Mouse (Mus musculus): ENCODE measurements at regions not wholly inside any gene's neighbourhood (a gene's known extent, or its start where the extent isn't known, plus 50 kb on each side); places are given as distances from the start of the nearest gene placed in this dataset.

- DNase-seq (ENCODE audit: low read depth, low spot score), result no peak
Observed at GRCm38 (mm10) chr15:87201055-87201454, 343.0 kb upstream of the Fam19a5 start.

GRCm38 (mm10) chr15:87229951-87230350, 314.1 kb upstream of the Fam19a5 start:
- no peak for DNase-seq (ENCODE audit: low read depth, low spot score)

GRCm38 (mm10) chr15:87236096-87236495, 308.0 kb upstream of the Fam19a5 start:
- no peak for DNase-seq (ENCODE audit: low read depth, low spot score)

- DNase-seq (ENCODE audit: low read depth, low spot score), result no peak
Observed at GRCm38 (mm10) chr15:87239057-87239456, 305.0 kb upstream of the Fam19a5 start.

GRCm38 (mm10) chr15:87261497-87261896, 282.6 kb upstream of the Fam19a5 start:
- no peak for DNase-seq (ENCODE audit: low read depth, low spot score)

- no peak for DNase-seq (ENCODE audit: low read depth, low spot score)
Observed at GRCm38 (mm10) chr15:87264906-87265305, 279.2 kb upstream of the Fam19a5 start.

- no peak for DNase-seq (ENCODE audit: low read depth, low spot score)
Observed at GRCm38 (mm10) chr15:87290987-87291529, 253.0 kb upstream of the Fam19a5 start.

GRCm38 (mm10) chr15:87319896-87320295, 224.2 kb upstream of the Fam19a5 start:
- DNase-seq (ENCODE audit: low read depth, low spot score), result no peak

- DNase-seq (ENCODE audit: low read depth, low spot score), result no peak
Observed at GRCm38 (mm10) chr15:87321067-87321985, 222.8 kb upstream of the Fam19a5 start.

GRCm38 (mm10) chr15:87325389-87325788, 218.7 kb upstream of the Fam19a5 start:
- DNase-seq (ENCODE audit: low read depth, low spot score), result no peak

- DNase-seq (ENCODE audit: low read depth, low spot score), result no peak
Observed at GRCm38 (mm10) chr15:87326281-87326680, 217.8 kb upstream of the Fam19a5 start.

- DNase-seq (ENCODE audit: low read depth, low spot score), result no peak
Observed at GRCm38 (mm10) chr15:87332441-87332840, 211.7 kb upstream of the Fam19a5 start.

GRCm38 (mm10) chr15:87333527-87333926, 210.6 kb upstream of the Fam19a5 start:
- no peak for DNase-seq (ENCODE audit: low read depth, low spot score)

- DNase-seq (ENCODE audit: low read depth, low spot score), result peak; percentile 1
Observed at GRCm38 (mm10) chr15:87334430-87334829, 209.7 kb upstream of the Fam19a5 start.

- DNase-seq (ENCODE audit: low read depth, low spot score), result no peak
Observed at GRCm38 (mm10) chr15:87335324-87335723, 208.8 kb upstream of the Fam19a5 start.

- no peak for DNase-seq (ENCODE audit: low read depth, low spot score)
Observed at GRCm38 (mm10) chr15:87335737-87336136, 208.4 kb upstream of the Fam19a5 start.

- no peak for DNase-seq (ENCODE audit: low read depth, low spot score)
Observed at GRCm38 (mm10) chr15:87339904-87340303, 204.2 kb upstream of the Fam19a5 start.

GRCm38 (mm10) chr15:87342656-87343055, 201.4 kb upstream of the Fam19a5 start:
- no peak for DNase-seq (ENCODE audit: low read depth, low spot score)

GRCm38 (mm10) chr15:87345826-87346225, 198.3 kb upstream of the Fam19a5 start:
- DNase-seq (ENCODE audit: low read depth, low spot score), result no peak

- no peak for DNase-seq (ENCODE audit: low read depth, low spot score)
Observed at GRCm38 (mm10) chr15:87349533-87350247, 194.4 kb upstream of the Fam19a5 start.

GRCm38 (mm10) chr15:87352812-87353211, 191.3 kb upstream of the Fam19a5 start:
- DNase-seq (ENCODE audit: low read depth, low spot score), result no peak

GRCm38 (mm10) chr15:87353886-87354285, 190.2 kb upstream of the Fam19a5 start:
- no peak for DNase-seq (ENCODE audit: low read depth, low spot score)
